Mouse (Mus musculus): ENCODE measurements around the gene Lcn11.
"Not testable (repeated sequence)": the region's sequence is repeated elsewhere in the genome, so short reads cannot be mapped to it uniquely, and the experiment has no call there.

Lcn11 gene

GRCm38 (mm10) chr2:25776717-25777116 is at the start of gene Lcn11:
Gene Lcn11, plus strand, starts transcription at chr2:25777017.
- DNase-seq (ENCODE audit: low spot score in 2 of 2): no peak

GRCm38 (mm10) chr2:25733199-25733930 is 43.5 kb upstream of the Lcn11 start:
- DNase-seq (ENCODE audit: low spot score in 2 of 2): no peak

- not testable (repeated sequence) for DNase-seq (ENCODE audit: low spot score in 2 of 2)
Observed at GRCm38 (mm10) chr2:25736709-25737108, 40.1 kb upstream of the Lcn11 start, which contains the start of gene Obp2b. Gene Obp2b, plus strand, starts transcription at chr2:25737009.

- no peak for DNase-seq (ENCODE audit: low spot score in 2 of 2)
Observed at GRCm38 (mm10) chr2:25741671-25742070, 35.1 kb upstream of the Lcn11 start.

GRCm38 (mm10) chr2:25754201-25754600 is 22.6 kb upstream of the Lcn11 start:
- DNase-seq (ENCODE audit: low spot score in 2 of 2): no peak

DNA sequence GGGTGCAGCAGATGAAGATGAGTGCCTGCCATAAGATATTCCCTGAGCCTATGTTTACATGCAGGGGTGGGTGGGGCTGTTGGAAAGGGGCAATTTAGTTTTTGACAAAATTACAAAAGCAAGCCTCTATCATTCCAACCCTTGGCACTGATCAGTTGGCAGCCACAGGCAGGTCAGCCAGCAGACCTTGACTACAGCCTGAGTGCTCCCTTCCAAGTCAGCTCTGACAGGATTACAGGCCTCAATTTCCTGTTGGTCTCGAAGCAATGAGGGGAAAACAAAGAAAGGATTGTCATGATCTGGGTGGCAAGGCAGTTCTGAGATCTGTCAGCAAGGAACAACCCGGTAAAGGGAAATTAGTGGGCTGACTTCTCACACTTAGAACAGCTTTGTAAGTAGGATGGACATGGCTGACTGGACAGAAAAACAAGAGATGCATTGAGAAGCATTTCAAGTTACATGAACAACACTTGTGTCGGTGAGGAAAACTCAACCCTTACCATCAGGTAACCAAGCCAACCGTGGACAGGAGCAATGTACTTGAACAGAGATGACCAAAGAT is 18.7 kb upstream of the Lcn11 start:
- DNase-seq (ENCODE audit: low spot score in 2 of 2): no peak

DNA sequence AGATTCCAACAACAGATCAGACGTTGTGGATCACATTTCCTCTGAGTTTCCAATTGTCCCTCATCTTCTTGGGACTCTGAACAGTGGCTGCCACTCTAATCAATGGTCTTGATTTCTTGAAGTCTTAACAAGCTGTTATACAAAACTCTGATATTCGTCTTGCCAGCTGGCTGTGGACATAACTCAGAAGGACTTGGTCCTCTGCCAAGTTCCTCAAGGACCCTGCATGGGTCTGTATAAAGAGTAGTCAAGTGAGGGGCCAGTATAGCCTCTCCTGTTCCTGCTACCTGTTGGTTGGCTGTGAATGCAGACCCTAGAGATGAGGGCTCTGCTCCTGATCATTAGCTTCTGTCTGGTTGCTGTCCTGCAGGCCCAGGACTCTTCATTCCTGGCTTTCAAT is 11.5 kb upstream of the Lcn11 start, which contains the start of gene Lcn3:
Gene Lcn3 (plus strand): TSS at position 301 of the 400 bp plus-strand sequence.
- DNase-seq (ENCODE audit: low spot score in 2 of 2): no peak

DNA sequence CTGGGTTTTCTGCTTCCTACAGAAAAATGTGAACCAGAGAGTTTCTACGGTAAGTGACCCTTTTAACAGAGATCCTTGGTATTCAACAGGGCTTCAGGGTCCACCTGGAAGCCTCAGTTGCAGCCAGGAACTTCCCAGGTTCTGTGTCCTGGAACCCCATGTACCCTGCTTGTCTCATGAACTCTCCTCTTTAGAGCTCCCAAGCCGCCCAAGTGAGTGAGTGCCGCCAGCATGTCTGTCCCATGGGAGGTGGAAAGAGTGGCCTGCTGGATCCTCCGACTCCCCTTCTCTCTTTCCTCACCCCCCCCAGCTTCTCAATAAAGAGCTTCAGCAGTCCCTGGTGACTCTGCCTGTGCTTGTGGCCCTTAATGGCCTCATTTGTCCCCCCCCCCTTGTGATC is 9.1 kb upstream of the Lcn11 start:
- no peak for DNase-seq (ENCODE audit: low spot score in 2 of 2)

DNA sequence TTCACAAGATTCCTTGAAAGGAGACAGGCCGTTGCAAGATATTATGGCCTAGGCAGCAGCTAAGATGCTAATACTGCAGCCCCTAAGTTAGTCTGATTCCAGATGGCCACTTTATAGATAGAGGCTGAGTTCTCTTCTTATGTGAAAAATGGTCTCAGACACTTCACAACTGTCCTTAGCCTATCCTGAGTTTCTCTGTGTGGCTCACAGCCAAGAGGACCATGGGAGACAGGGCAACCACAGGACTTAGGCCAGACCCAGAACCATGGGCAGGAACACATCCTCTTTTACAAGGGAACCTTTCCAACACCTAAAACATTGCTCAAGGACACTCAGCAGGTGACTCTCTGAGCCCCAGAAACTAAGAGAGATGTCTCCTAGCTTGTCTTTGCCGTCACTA is 3.3 kb upstream of the Lcn11 start:
- DNase-seq (ENCODE audit: low spot score in 2 of 2): no peak

- no peak for DNase-seq (ENCODE audit: low spot score in 2 of 2)
Observed at GRCm38 (mm10) chr2:25774640-25775039, 2.2 kb upstream of the Lcn11 start.

DNA sequence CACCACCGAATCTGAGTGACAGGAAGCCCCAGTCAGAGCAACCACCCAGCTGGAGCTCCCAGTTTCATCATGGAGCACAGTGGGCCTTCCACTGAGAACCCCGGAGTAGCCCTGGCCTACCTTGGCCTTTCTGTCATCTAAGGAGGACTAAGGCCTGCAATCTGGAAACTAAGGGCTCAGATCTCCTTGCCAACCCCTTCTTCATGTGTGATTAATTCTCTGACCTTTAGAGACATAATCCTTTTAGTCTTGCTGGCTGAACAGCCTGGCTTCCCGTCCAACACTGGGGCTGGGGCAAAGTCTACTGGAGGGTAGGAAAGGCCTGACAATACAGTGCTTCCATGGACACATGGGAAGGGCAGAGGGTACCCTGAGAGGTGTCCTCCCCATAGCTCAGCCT is 826 bp upstream of the Lcn11 start:
- no peak for DNase-seq (ENCODE audit: low spot score in 2 of 2)

DNA sequence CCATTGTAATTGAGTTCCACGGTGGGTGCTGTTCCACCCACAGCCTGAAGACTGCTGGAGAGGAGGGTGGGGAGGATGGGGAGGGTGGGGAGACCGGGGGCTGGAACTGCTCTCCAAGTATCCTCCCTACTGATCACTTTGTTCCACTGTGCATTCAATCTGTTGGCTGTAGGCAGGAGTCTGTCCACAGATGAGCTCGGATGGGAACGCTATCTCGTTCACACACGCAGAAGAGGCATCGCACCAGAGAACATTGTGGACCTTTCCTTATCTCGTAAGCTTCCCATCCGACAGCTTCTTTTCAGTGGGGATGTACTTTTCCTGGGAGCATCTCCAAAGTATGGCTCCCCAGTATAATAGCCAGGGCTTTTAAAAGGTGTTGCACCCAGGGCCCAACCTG is 2.3 kb downstream of the Lcn11 start:
- DNase-seq (ENCODE audit: low spot score in 2 of 2): no peak

DNA sequence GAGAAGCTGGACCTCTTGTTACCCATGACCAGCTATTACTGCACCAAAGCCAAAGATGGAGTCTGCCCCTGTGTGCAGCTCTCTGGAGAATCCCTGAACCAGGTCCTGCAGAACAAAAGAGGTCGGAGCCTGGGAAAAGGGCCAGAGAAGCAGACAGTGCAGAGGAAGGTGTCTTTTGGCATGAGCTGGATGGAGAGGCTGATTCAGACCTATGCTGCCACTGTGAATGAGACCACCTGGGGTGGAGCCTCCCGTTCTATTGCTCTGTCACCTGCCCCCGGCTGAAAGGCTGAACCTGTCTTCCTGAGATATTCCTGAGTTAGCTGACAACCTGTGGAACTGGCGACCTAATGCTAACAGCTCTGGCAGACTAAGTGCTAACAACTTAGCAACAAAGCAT is 4.1 kb downstream of the Lcn11 start:
- no peak for DNase-seq (ENCODE audit: low spot score in 2 of 2)

GRCm38 (mm10) chr2:25781957-25782356 is 5.1 kb downstream of the Lcn11 start, which contains the start of gene Gm13539:
Gene Gm13539, plus strand, starts transcription at chr2:25782257.
- no peak for DNase-seq (ENCODE audit: low spot score in 2 of 2)

GRCm38 (mm10) chr2:25785573-25786322 is 8.9 kb downstream of the Lcn11 start:
- no peak for DNase-seq (ENCODE audit: low spot score in 2 of 2)

DNA sequence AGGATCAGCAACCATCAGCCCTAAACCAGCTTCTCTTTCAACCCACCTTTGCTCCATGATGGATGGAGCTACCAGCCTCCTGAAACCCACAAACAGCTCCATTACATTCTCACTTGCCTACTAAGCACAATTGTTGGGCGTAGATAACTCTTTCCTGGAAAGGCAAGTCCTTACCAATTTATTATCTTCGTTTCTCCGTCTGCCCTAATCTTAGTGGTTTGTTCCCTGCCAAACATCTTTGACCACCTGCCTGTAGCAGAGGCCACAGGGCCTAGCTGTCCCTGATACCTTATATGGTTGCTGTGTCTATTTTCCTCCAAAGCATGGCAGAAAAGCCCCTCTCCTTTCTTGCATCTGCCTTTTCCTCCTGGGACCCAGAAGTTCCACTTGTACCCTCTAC is 12.3 kb downstream of the Lcn11 start:
- no peak for DNase-seq (ENCODE audit: low spot score in 2 of 2)

- no peak for DNase-seq (ENCODE audit: low spot score in 2 of 2)
Observed at GRCm38 (mm10) chr2:25797635-25798034, 20.8 kb downstream of the Lcn11 start.

GRCm38 (mm10) chr2:25798065-25798464 is 21.2 kb downstream of the Lcn11 start:
- no peak for DNase-seq (ENCODE audit: low spot score in 2 of 2)

GRCm38 (mm10) chr2:25811711-25812110 is 34.9 kb downstream of the Lcn11 start:
- DNase-seq (ENCODE audit: low spot score in 2 of 2): no peak

- no peak for DNase-seq (ENCODE audit: low spot score in 2 of 2)
Observed at GRCm38 (mm10) chr2:25813364-25813763, 36.5 kb downstream of the Lcn11 start.

GRCm38 (mm10) chr2:25815748-25816147 is 38.9 kb downstream of the Lcn11 start, which contains the start of gene Glt6d1:
Gene Glt6d1, minus strand, starts transcription at chr2:25815848.
- DNase-seq (ENCODE audit: low spot score in 2 of 2): not testable (repeated sequence)

GRCm38 (mm10) chr2:25822806-25823205 is 46.0 kb downstream of the Lcn11 start, which contains the start of gene Lcn9:
Gene Lcn9, plus strand, starts transcription at chr2:25823153.
- DNase-seq (ENCODE audit: low spot score in 2 of 2): no peak

Data from cerebellum, postnatal 4 days (tissue).